9 mouse cellular contexts compared by ENCODE assay signal in genomic region chr17:26251886-26252538, GRCm38 (mm10). TPM values are rescaled to one million over a fixed set of nuclear protein-coding genes. Genes with fewer than 3 reads are reported as not detected.
A peak's percentile ranks its signal among the peaks of the same experiment; 100 is the strongest.
DNase-seq lines count a peak whose midpoint lies in the region; ATAC-seq lines count a peak whose summit lies in the region.
"Had no signal": no experiment of that assay in that cellular context is flagged by ENCODE, and none has a peak within 500 bp of the region (broad histone marks: within the 10 kb centered on the region; RNA-seq: fewer than 3 reads in every experiment).

No protein-coding gene starts in this region.

- no peak for ATAC-seq in heart, embryonic 14.5 days (ENCODE audit: insufficient number of reproducible peaks, insufficient read depth, low FRiP score, low read depth)
- no peak for ATAC-seq in hindbrain, embryonic 11.5 days (ENCODE audit: low FRiP score)
- ATAC-seq in midbrain, embryonic 11.5 days (ENCODE audit: low FRiP score), result no peak

- H3K36me3 ChIP-seq in heart, embryonic 14.5 days (ENCODE audit: control insufficient read depth, insufficient read depth, low read length), result peaks cover 21% of the 10 kb centered on the region
- peaks cover 2% of the 10 kb centered on the region; the same call in 1 of the 2 replicates for H3K36me3 ChIP-seq in hindbrain, embryonic 11.5 days (ENCODE audit: control insufficient read depth, insufficient read depth, low read length)
- H3K36me3 ChIP-seq in midbrain, embryonic 11.5 days (ENCODE audit: control insufficient read depth, insufficient read depth, low read length), result 0 out of 2 replicates have a peak, but pooled peaks cover 3% of the 10 kb centered on the region

- H3K9ac ChIP-seq in heart, embryonic 14.5 days (ENCODE audit: low read length), result peak overlapping the region; percentile 95; the same call in 1 of the 2 replicates
- 0 out of 2 replicates have a peak overlapping the region, but pooled peaks have one; percentile 24 for H3K9ac ChIP-seq in hindbrain, embryonic 11.5 days (ENCODE audit: low read depth, low read length)
- 0 out of 2 replicates have a peak overlapping the region, but pooled peaks have one; percentile 15 for H3K9ac ChIP-seq in midbrain, embryonic 11.5 days (ENCODE audit: low read length)

- H3K27ac ChIP-seq in heart, embryonic 14.5 days (replicated peaks in 1 of 2; ENCODE audit: control insufficient read depth in 1 of 2, insufficient read depth in 1 of 2, low read depth in 2 of 2, low read length in 2 of 2), result peak overlapping the region in 1 of 2 experiments; percentile 98; a peak in 1 of 4 replicates
- no peak overlapping the region; the same call in 1 of the 2 replicates for H3K27ac ChIP-seq in hindbrain, embryonic 11.5 days (ENCODE audit: low read depth, low read length)
- no peak overlapping the region for H3K27ac ChIP-seq in midbrain, embryonic 11.5 days (ENCODE audit: low read depth, low read length)

- H3K27me3 ChIP-seq in heart, embryonic 14.5 days (ENCODE audit: control insufficient read depth, insufficient read depth, low read length), result no peaks in the 10 kb centered on the region
- H3K27me3 ChIP-seq in hindbrain, embryonic 11.5 days (ENCODE audit: control insufficient read depth, insufficient read depth, low read length), result no peaks in the 10 kb centered on the region
- H3K27me3 ChIP-seq in midbrain, embryonic 11.5 days (ENCODE audit: control insufficient read depth, insufficient read depth, low read length), result no peaks in the 10 kb centered on the region

- peaks cover 0 to 15% of the 10 kb centered on the region in 2 experiments; a peak in 3 of 4 replicates for H3K4me1 ChIP-seq in heart, embryonic 14.5 days (ENCODE audit: control insufficient read depth in 2 of 2, insufficient read depth in 2 of 2, low read length in 2 of 2)
- peaks cover 2% of the 10 kb centered on the region; the same call in 1 of the 2 replicates for H3K4me1 ChIP-seq in hindbrain, embryonic 11.5 days (replicated peaks; ENCODE audit: control insufficient read depth, insufficient read depth, low read length)
- peaks cover 11% of the 10 kb centered on the region for H3K4me1 ChIP-seq in midbrain, embryonic 11.5 days (ENCODE audit: control insufficient read depth, insufficient read depth, low read length)

- no peaks in the 10 kb centered on the region for H3K9me3 ChIP-seq in heart, embryonic 14.5 days (ENCODE audit: control insufficient read depth, low read length)
- H3K9me3 ChIP-seq in hindbrain, embryonic 11.5 days (ENCODE audit: control insufficient read depth, low read length), result no peaks in the 10 kb centered on the region
- H3K9me3 ChIP-seq in midbrain, embryonic 11.5 days (ENCODE audit: control insufficient read depth, low read length), result no peaks in the 10 kb centered on the region
- H3K9me3 ChIP-seq: G1E had no signal

- peak overlapping the region in 1 of 2 experiments; percentile 94; a peak in 2 of 4 replicates for H3K4me3 ChIP-seq in heart, embryonic 14.5 days (ENCODE audit: control insufficient read depth in 1 of 2, insufficient read depth in 1 of 2, low read depth in 1 of 2, low read length in 2 of 2)
- H3K4me3 ChIP-seq in hindbrain, embryonic 11.5 days (ENCODE audit: low read depth, low read length), result peak overlapping the region; percentile 86; the same call in 1 of the 2 replicates
- no peak overlapping the region; the same call in 1 of the 2 replicates for H3K4me3 ChIP-seq in midbrain, embryonic 11.5 days (ENCODE audit: low read depth, low read length)

- H3K4me2 ChIP-seq in heart, embryonic 14.5 days (ENCODE audit: low read length), result peak overlapping the region; percentile 78
- H3K4me2 ChIP-seq in hindbrain, embryonic 11.5 days (replicated peaks; ENCODE audit: low read depth, low read length), result peak overlapping the region; percentile 63
- peak overlapping the region; percentile 86 for H3K4me2 ChIP-seq in midbrain, embryonic 11.5 days

- DNase-seq in heart, adult 11 months, result no peak
- peak; percentile 37 for DNase-seq in ES-CJ7 (ENCODE audit: low read depth, low spot score)
- DNase-seq in hindbrain, embryonic 11.5 days (ENCODE audit: low spot score), result no peak
- peak; percentile 85 for DNase-seq in midbrain, embryonic 11.5 days (ENCODE audit: low spot score, missing footprints)
- DNase-seq in embryo, embryonic 10.5 days (ENCODE audit: low spot score), result no peak
- no peak for DNase-seq in layer of hippocampus, postnatal 14 days (ENCODE audit: low spot score in 2 of 2)
- DNase-seq in adrenal gland, postnatal 10 days, result no peak

- WGBS in heart, embryonic 14.5 days, result 51% methylated on average over 4 of the region's 4 CpGs
- 60% methylated on average over 4 of the region's 4 CpGs for WGBS in hindbrain, embryonic 11.5 days
- 67% methylated on average over 4 of the region's 4 CpGs for WGBS in midbrain, embryonic 11.5 days

RNA-seq across cellular contexts. Expression of gene Luc7l, which starts 0.7 kb away (rescaled TPM):
- 54.3 and 55.1 TPM in 2 replicates for polyA plus RNA-seq in heart, embryonic 14.5 days (2014; fragmentation: Nextera tagmentation; extraction: Ambion mirVana)
- 131 and 133 TPM in 2 replicates for polyA plus RNA-seq in hindbrain, embryonic 11.5 days (2014; fragmentation: Nextera tagmentation; extraction: Ambion mirVana)
- 127 and 137 TPM in 2 replicates for polyA plus RNA-seq in midbrain, embryonic 11.5 days (2014; fragmentation: Nextera tagmentation; extraction: Ambion mirVana)
- 10 to 100 TPM; 84.5 to 90.3 TPM for total RNA-seq in layer of hippocampus, postnatal 14 days (2021)
- 10 to 100 TPM; 44.7 to 62.8 TPM for total RNA-seq in adrenal gland, postnatal 10 days (2021)

RNA-seq across cellular contexts. Expression of gene Fam234a, which starts 8.0 kb away (rescaled TPM):
- polyA plus RNA-seq in heart, embryonic 14.5 days (2014; fragmentation: Nextera tagmentation; extraction: Ambion mirVana), result 43.9 and 48.1 TPM in 2 replicates
- 18.7 and 20.1 TPM in 2 replicates for polyA plus RNA-seq in hindbrain, embryonic 11.5 days (2014; fragmentation: Nextera tagmentation; extraction: Ambion mirVana)
- 16.9 and 19.6 TPM in 2 replicates for polyA plus RNA-seq in midbrain, embryonic 11.5 days (2014; fragmentation: Nextera tagmentation; extraction: Ambion mirVana)
- total RNA-seq in layer of hippocampus, postnatal 14 days (2021), result 10 to 100 TPM; 24.8 to 31.5 TPM
- 100 to 1,000 TPM in 1 of 2 experiments, 10 to 100 TPM in 1; 91.9 to 103 TPM for total RNA-seq in adrenal gland, postnatal 10 days (2021)

RNA-seq across cellular contexts. Expression of gene Arhgdig, which starts 44.4 kb away (rescaled TPM):
- polyA plus RNA-seq in heart, embryonic 14.5 days (2014; fragmentation: Nextera tagmentation; extraction: Ambion mirVana), result 5.4 and 6.9 TPM in 2 replicates
- 9.9 and 10.0 TPM in 2 replicates for polyA plus RNA-seq in hindbrain, embryonic 11.5 days (2014; fragmentation: Nextera tagmentation; extraction: Ambion mirVana)
- polyA plus RNA-seq in midbrain, embryonic 11.5 days (2014; fragmentation: Nextera tagmentation; extraction: Ambion mirVana), result 5.8 and 6.4 TPM in 2 replicates
- 100 to 1,000 TPM; 147 to 158 TPM for total RNA-seq in layer of hippocampus, postnatal 14 days (2021)
- total RNA-seq in adrenal gland, postnatal 10 days (2021), result 10 to 100 TPM in 1 of 2 experiments, 1 to 10 TPM in 1; 8.6 to 15.8 TPM

RNA-seq across cellular contexts. Expression of gene Rgs11, which starts 49.3 kb away (rescaled TPM):
- 6.1 and 6.8 TPM in 2 replicates for polyA plus RNA-seq in heart, embryonic 14.5 days (2014; fragmentation: Nextera tagmentation; extraction: Ambion mirVana)
- 1.0 and 2.6 TPM in 2 replicates for polyA plus RNA-seq in hindbrain, embryonic 11.5 days (2014; fragmentation: Nextera tagmentation; extraction: Ambion mirVana)
- 0.18 and 0.40 TPM in 2 replicates for polyA plus RNA-seq in midbrain, embryonic 11.5 days (2014; fragmentation: Nextera tagmentation; extraction: Ambion mirVana)
- total RNA-seq in layer of hippocampus, postnatal 14 days (2021), result 10 to 100 TPM; 56.1 to 69.6 TPM
- total RNA-seq in adrenal gland, postnatal 10 days (2021), result 10 to 100 TPM in 1 of 2 experiments, 1 to 10 TPM in 1; 8.7 to 21.2 TPM

RNA-seq across cellular contexts. Expression of gene Pdia2, which starts 53.1 kb away (rescaled TPM):
- 0.20 and 0.38 TPM in 2 replicates for polyA plus RNA-seq in heart, embryonic 14.5 days (2014; fragmentation: Nextera tagmentation; extraction: Ambion mirVana)
- polyA plus RNA-seq in hindbrain, embryonic 11.5 days (2014; fragmentation: Nextera tagmentation; extraction: Ambion mirVana), result 0.27 and 0.46 TPM in 2 replicates
- 0.18 and 0.30 TPM in 2 replicates for polyA plus RNA-seq in midbrain, embryonic 11.5 days (2014; fragmentation: Nextera tagmentation; extraction: Ambion mirVana)
- under 1 TPM in 1 of 2 experiments, not detected in 1; 0.18 TPM for total RNA-seq in layer of hippocampus, postnatal 14 days (2021)
- total RNA-seq in adrenal gland, postnatal 10 days (2021), result 1 to 10 TPM; 1.4 to 2.2 TPM

Comparison
In these comparisons a context has a peak if more than half of its experiments do, and no peak if none do; other contexts are left out.
1. H3K9ac ChIP-seq: peak in every context shown above with its lines; median percentile 95 in heart, embryonic 14.5 days; 24 in hindbrain, embryonic 11.5 days; 15 in midbrain, embryonic 11.5 days.
2. DNase-seq: peak in ES-CJ7 (single experiment) and midbrain, embryonic 11.5 days (single experiment); none in heart, adult 11 months (single experiment), hindbrain, embryonic 11.5 days (single experiment), embryo, embryonic 10.5 days (single experiment), layer of hippocampus, postnatal 14 days (0 of 2) and adrenal gland, postnatal 10 days (single experiment).
3. Peak in every context shown above with its lines, with median percentiles within 50 percentile points of each other: H3K4me2 ChIP-seq.